Mouse (Mus musculus) heart, postnatal 0 days (tissue): Measurements from ENCODE around the gene Dhx40.

Experiments
- CTCF ChIP-seq: IDR thresholded peaks from 2 replicates; pipeline ENCODE4 v1.5.1; 2016; ENCODE audit warnings: antibody characterized with exemption, control low read depth, low read depth
- EP300 ChIP-seq: IDR thresholded peaks from 2 replicates; pipeline ENCODE4 v1.6.1; 2016; ENCODE audit warnings: antibody characterized with exemption, low read depth

GRCm38 (mm10) chr11:86839716-86840447, 32.3 kb upstream of the Dhx40 start:
- TF ChIP-seq CTCF (no peak), EP300 (no peak)
